Mouse (Mus musculus) gastrocnemius, postnatal 4 days (tissue): ENCODE measurements around the gene Hsd11b2. TPM values are rescaled to one million over a fixed set of nuclear protein-coding genes. Genes with fewer than 3 reads are reported as not detected.

Source experiments
- DNase-seq, 2 experiments: peaks; one replicate each; pipeline ENCODE4 v3.0.0; 2021 to 2022; ENCODE audit warnings: low spot score in 2 of 2, mixed read lengths in 2 of 2
- total RNA-seq, 2 experiments: library from RNA; stranded (reverse); gene quantifications; 2 replicates each; pipeline ENCODE4 v1.2.3; 2021

Gene Hsd11b2
- total RNA-seq, 2 experiments from 2014 or later, result 13.3 to 14.8 TPM

DNA sequence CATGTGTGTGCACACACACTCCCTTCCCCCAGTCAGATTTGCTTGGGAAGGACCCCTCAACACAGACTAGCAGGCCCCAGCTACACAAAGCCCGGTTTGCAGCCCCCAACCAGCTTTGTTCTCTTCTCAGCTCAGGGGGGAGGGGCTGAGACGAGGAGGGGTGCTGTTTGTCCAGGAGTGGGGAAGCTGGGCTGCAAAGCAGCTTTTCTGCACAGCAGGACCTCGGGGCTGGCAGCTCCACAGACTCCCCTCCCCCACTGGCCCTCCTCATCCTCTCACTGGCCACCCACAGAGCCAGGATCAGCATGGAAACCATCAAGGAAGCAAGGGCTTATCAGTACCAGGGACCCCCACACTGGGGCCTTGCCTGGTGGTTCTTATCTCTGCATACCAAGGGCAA, 2.5 kb downstream of the Hsd11b2 start:
- no peak for DNase-seq

DNA sequence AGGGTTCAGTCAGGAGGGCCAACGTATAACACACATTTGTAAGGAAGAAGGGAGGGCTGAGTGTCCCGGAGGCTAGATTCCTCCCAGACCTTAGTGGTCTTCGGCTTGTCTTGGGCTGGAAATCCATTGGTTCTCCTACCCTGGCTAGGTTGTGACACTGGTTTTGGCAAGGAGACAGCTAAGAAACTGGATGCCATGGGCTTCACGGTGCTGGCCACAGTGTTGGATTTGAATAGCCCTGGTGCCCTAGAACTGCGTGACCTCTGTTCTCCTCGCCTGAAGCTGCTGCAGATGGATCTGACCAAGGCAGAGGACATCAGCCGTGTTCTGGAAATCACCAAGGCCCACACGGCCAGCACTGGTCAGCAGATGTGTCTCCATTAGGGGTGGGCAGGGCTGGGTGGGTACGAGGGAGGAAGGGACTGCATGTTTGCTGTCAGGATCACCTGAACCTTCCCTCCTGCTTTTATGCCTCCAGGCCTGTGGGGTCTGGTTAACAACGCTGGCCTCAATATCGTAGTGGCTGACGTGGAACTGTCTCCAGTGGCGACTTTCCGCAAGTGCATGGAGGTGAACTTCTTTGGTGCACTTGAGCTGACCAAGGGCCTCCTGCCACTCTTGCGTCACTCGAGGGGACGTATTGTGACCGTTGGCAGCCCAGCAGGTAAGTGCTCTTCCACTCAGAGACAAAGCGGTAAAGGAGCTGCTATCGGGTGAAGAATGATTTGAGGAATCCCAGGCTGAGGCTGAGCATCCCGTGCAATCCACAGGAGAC, 3.6 kb downstream of the Hsd11b2 start:
- no peak for DNase-seq

DNA sequence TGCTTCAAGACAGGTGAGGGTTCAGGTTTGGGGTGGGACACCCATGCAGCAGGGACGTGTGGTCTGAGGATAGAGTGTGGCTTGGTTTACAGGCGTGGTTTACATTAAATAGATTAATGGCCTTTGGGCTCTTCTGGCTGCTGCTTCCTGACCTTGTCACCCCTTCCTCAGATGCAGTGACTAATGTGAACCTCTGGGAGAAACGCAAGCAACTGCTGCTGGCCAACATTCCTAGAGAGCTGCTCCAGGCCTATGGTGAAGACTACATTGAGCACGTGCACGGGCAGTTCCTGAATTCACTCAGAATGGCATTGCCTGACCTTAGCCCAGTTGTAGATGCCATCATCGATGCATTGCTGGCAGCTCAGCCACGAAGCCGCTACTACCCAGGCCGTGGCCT, 4.3 kb downstream of the Hsd11b2 start:
- no peak for DNase-seq

DNA sequence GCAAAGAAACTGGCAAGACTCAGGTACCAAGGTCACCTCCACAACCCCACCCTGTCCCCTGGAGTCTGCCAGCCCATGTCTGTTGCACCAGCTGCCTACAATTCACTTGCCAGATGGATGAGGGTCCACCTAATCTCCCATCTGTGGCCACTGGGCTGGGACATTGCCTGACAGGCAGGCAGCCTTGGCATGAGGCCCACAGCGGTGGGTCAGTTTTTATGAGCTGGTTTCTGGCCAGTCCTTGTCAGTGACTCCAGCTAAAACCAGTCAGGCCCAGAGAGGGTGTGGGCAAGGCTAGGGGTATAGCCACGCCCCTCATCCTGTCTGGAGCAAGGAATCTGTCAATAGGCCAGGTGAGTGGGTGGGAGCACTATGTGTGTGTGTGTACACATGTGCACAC, 8.6 kb downstream of the Hsd11b2 start:
- DNase-seq, result peak in 1 of 2 experiments; percentile 56

DNA sequence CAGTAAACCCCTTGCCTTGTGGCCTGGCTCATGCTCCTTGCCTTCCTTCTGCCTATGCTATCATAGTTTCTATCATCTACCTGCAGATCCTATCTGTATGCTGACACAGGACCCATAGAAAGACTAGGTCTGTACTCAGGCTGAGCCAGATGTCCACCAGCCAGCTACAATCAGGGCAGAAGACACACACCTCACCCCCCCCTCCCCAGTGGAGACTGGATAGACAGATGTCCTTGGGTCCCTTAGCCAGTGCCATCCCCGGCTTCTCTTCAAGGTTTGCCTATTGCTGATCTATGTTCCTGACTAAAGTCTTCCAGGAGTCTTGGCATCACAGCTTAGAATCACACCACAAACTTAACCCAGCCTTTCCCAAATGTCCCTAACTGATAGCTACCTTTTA, 9.7 kb downstream of the Hsd11b2 start:
- no peak for DNase-seq

DNA sequence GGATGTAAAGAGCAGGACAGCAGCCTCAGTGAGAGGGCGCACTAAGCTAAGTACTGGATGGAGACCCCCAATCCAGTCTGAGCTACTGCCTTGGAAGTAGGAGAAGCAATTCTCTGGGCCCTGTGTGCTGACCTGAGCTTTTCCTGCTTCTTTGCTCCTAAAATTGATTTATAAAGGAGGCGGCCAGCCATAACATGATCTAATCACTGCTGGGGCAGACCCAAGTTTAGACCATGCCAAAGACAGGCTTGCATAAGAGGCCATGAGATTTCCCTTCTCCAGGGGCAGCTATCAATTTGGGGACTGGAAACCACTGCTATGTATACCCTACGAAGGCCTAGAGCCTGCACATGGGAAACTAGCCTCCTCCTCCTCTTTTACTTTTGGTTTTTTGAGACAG, 10.7 kb downstream of the Hsd11b2 start:
- DNase-seq, result no peak

DNA sequence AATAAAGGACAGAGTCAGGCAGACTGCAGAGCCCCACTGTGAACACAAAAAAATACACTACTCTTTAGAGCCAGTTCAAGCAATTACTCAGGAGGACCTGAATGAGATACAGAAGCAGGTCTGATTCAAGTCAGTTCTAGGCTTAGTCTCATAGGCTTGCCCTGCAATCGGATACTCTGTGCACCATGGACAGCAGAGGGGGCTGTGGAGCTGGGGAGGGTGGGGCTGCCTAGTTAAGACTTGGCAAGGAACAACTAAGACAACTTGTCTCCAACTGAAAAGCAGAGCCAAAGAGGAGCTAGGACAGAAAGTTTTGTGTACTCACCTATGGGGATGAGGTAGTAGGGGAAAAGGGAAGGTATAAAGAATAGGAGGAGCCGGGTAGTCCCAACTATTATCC, 13.2 kb downstream of the Hsd11b2 start:
- DNase-seq, result peak; percentile 54 to 72

DNA sequence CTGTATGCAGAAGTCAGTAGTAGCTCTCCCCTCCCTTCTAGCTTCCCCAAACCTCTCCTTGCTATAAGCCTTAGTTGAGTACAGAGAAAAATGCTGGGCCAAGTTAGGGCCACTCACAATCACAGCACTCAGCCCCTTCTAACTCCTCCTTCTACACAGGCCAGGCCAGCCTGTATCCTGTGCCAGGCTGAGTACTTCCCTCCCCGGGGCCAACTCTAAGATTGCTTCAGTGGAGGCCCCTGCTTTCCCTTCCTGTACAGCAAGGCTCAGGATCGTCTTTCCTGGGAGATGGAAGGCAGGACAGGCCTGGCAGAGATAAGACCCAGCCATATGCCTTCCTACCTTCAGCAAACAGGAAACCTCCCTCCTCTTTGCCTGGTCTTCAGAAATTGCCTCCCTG, 14.9 kb downstream of the Hsd11b2 start:
- peak in 1 of 2 experiments; percentile 50 for DNase-seq

DNA sequence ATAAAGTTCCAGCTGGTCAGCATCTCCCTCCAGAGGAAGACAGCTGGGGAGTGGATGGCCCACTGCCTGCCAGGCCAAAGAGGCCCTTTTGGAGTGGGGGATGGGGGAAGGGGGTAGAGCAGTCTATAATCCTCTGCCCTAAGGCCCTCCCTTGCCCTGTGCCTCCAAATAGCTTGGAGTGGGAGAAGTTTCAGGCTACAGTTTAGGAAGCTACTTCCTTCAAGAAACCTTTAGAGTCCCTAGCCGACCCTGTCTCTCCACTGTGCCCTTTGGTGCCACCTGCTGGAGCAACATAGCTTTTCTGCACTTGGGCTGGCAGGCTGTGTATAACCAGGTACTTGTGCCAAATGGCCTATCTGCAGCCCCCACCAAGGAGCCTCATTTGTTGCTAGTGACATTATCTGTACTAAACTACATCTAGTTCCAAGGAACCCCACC, 15.4 kb downstream of the Hsd11b2 start:
- peak; percentile 58 to 79 for DNase-seq

DNA sequence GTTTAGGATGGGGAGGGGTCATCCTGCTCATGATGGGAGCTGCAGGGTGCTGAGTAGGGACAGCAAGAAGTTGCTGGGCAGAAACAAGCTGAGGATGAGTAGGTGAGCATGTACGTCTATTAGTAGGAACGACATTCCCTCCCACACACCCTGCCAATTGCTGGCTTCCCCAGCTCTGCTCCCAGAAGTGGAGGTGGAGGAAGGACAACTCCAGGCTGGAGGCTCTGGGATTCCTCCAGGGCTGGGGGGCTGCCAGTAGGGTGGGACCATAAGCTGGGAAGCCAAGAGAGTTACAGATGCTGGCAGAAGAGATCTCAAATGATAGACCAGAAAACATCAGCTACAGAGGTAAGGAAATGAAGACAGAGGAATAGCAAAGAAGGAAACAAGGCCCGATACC, 18.0 kb downstream of the Hsd11b2 start:
- DNase-seq, result peak in 1 of 2 experiments; percentile 57

GRCm38 (mm10) chr8:105537011-105537677, 18.6 kb downstream of the Hsd11b2 start:
- peak in 1 of 2 experiments; percentile 57 for DNase-seq

- DNase-seq, result no peak
Measured at GRCm38 (mm10) chr8:105538940-105539339, 20.4 kb downstream of the Hsd11b2 start.

DNA sequence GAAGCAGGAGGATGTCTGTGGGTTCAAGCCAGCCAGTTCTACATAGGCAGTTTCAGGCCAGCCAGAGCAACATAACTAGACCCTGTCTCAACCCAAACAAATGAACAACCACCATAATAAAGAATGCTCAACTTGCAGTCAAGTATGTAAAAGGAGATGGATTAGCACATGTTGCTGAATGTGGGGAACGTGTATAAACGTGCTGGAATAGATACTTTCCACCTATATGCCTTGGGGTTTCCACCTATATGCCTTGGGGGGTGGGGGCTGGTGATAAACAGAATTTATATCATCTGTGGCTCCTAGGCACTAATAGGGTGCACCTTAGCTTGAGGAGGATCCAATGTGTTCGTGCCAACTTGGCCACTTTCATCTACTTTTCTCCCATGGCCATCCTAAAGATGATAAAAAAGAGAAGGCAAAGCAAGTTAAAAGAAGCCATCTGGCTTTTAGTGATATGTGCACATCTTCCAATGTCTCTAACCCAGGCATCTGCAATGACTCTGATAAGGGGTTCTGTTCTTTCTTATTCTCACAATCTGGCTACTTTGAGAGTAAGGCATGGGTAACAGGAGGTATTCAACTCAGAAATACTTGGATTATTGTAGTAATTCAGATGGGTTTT, 23.6 kb downstream of the Hsd11b2 start:
- no peak for DNase-seq

DNA sequence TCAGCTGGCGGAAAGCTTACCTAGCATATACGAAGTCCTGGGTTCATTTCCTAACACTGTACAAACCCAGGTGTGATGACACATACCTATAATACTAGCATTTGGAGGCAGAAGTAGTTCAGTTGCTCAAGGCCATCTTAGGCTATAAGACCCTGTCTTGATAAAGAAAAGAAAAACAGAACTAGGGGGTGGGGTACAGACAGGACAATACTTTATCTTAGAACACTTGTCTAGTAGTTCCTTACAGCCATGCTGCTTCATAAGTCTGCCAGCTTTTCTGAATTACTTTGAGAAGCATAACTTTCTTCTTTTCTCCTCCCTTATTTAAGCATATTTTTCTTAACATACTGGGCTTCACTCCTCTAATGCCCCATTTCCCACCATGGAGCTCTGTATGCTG, 24.3 kb downstream of the Hsd11b2 start:
- no peak for DNase-seq

DNA sequence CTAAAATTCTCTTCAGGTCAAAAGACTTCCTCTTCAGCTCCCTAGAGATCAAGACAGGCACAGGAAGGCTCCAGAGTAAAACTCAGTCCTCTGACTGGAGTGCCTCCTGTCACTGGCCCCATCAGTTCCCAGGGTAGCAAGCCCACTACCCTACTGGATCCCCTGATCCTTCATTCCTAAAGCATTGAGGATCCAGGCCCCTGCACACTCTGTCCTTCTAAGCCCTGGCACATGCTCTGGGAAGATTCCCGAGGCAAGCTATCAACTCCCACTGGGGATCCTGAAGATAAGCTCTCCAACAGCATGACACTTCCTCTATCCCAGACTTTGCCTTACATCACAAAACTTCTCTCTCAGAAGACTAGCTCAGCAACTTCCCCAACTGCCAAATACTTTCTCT, 25.1 kb downstream of the Hsd11b2 start:
- no peak for DNase-seq

GRCm38 (mm10) chr8:105544544-105545205, 26.1 kb downstream of the Hsd11b2 start:
- no peak for DNase-seq

DNA sequence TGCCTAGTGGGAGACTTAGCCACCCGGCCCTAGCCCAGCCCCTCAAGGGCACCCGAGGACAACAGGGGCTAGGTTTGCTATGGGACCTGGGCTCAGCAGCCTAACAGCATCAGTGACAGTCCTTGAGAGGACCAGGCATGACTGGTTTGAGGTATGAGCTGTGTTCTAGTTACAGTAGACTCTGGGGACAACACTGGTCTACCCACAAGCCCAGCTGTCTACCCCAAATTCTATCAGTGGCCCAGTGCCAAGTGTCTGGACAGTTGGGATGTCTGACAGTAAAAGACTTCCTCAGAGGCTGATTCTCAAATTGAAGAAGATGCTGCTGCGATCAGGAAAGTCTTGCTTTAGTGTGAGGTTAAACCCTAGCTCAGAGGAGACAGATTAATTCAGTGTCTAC, 26.7 kb downstream of the Hsd11b2 start:
- peak in 1 of 2 experiments; percentile 44 for DNase-seq

DNA sequence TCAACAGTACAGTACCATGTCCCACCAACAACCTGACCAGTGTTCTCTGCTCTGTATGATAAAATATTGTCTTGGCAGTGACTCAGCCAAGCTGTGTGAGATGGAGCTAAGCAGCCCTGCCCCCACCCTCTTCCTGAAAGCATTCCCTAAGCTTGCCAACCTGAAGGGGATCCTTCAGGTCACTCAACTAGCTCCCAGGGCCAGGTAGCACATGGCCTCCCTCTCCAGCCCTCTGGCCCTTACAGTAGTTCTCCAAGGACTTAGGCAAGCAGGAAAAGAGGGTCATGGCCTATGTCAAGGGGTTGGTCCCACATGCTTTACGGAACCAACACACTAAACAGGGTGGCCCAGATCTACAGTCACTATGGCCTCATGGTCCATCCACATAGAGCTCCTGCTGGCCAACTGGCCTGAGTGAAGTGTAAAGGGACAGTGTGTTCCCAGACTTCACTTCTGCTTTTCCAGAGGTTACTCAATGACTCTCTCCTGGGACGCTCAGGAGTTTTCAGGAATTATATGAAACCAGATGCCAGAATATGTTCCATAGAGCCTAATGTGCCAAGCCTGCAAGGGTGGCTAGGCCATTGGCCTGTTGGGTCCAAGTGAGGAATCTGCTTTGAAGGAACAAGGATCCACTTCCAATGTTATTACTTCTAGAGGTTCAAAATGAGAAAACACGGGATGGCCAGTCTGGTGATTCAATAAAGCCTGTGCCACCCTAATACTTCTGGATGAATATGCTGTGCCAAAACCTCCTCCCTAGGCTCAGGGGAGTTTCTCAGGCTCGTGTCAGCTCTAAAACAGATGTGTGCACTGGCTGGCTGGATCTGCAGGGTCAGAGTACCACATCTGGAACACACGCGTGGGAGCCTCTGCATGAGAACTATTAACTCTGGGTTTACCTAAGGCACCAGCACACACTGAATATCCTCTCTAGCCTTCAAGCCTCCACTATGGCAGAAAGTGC, 28.1 kb downstream of the Hsd11b2 start:
- DNase-seq, result no peak

- DNase-seq, result no peak
Measured at GRCm38 (mm10) chr8:105549506-105549905, 31.0 kb downstream of the Hsd11b2 start.

DNA sequence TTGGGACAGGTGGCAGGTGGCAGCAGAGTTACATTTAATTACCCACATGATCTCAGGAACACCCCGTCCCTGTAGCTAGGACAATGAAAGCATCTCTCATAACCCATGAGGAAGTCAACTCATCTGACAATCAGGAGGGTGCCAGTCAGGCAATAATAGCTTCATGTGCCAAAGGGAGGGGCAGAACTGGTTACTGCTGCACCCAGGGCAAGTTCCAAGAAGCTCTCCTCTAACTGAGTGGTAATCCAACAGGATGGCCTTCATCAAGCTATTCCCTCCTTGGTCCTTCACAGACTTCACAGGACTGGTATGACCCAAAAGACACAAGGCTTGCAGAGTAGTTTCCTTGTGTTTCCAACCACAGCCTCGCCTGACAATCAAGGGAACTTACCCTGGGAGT, 31.5 kb downstream of the Hsd11b2 start:
- no peak for DNase-seq

- no peak for DNase-seq
Measured at GRCm38 (mm10) chr8:105552032-105552431, 33.5 kb downstream of the Hsd11b2 start.
